Mouse (Mus musculus) liver, embryonic 12.5 days (tissue): ENCODE measurements around the gene Gpank1. TPM values are rescaled to one million over a fixed set of nuclear protein-coding genes. Genes with fewer than 3 reads are reported as not detected.
"Not testable (repeated sequence)": the region's sequence is repeated elsewhere in the genome, so short reads cannot be mapped to it uniquely, and the experiment has no call there.

ENCODE experiments used
- ATAC-seq: fragments of 200-750 bp; cut with Nextera tagmentation; 2 replicates; pipeline ENCODE4 v1.8.0; 2017; ENCODE audit warnings: moderate number of reproducible peaks, mild to moderate bottlenecking, moderate library complexity
- H3K27ac ChIP-seq: fragments of 300-500 bp; sonication (generic); 2 replicates; pipeline ENCODE4 v1.5.1; 2016; ENCODE audit warnings: mild to moderate bottlenecking
- H3K27me3 ChIP-seq: fragments of 300-500 bp; sonication (generic); replicated peaks from 2 replicates; pipeline ENCODE4 v1.6.1; 2016; ENCODE audit warnings: mild to moderate bottlenecking, moderate library complexity
- H3K36me3 ChIP-seq: fragments of 300-500 bp; sonication (generic); 2 replicates; pipeline ENCODE4 v1.6.1; 2016; ENCODE audit warnings: mild to moderate bottlenecking, moderate library complexity
- H3K4me1 ChIP-seq: fragments of 300-500 bp; sonication (generic); 2 replicates; pipeline ENCODE4 v1.6.1; 2016
- H3K4me2 ChIP-seq: fragments of 300-500 bp; sonication (generic); 2 replicates; pipeline ENCODE4 v1.6.1; 2016; ENCODE audit warnings: mild to moderate bottlenecking, moderate library complexity
- H3K4me3 ChIP-seq: fragments of 300-500 bp; sonication (generic); 2 replicates; pipeline ENCODE4 v1.5.1; 2016; ENCODE audit warnings: mild to moderate bottlenecking, moderate library complexity
- H3K9ac ChIP-seq: fragments of 300-500 bp; sonication (generic); 2 replicates; pipeline ENCODE4 v1.6.1; 2016; ENCODE audit warnings: mild to moderate bottlenecking, moderate library complexity
- H3K9me3 ChIP-seq: fragments of 300-500 bp; sonication (generic); replicated peaks from 2 replicates; pipeline ENCODE4 v1.6.1; 2016; ENCODE audit warnings: mild to moderate bottlenecking, moderate library complexity
- WGBS: fragments of 180-500 bp; shearing (Covaris S2); methylation state at CpG from one replicate; pipeline ENCODE4 v1.1.7; 2016; ENCODE audit not compliant: insufficient replicate concordance; 5-methylcytosine and 5-hydroxymethylcytosine counted together
- polyA plus RNA-seq: library from polyadenylated mRNA; unstranded; fragments of >200 nt; fragmentation: Nextera tagmentation; extraction: Ambion mirVana; gene quantifications from 2 replicates; pipeline ENCODE4 v1.2.1, GENCODE M21; 2016

Gpank1 gene
- polyA plus RNA-seq, 1 experiment from 2014 or later, result 19.6 TPM

DNA sequence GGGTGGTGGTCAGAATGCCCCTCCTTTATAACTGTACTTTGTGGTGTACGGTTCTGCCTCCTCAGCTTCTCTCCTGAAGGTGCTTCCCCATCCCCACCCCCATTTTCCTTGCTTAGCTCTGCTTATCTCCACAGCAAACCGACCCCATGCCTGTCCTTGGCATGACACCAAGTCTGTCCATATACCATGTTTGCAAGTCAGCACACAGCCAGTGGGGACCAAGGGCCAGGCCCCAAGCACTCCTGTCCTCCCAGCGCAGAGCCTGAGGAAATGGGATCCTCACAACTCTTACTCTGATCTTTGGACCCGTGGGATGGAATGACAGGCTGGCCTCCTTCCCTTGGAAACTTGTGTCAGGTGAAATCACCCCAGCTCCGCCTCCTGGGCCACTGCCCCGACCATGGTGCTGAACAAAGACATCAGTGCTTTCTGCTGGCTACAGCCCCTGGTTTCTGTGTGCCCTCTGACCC is 18.0 kb upstream of the Gpank1 start:
- peak overlapping the region; percentile 50; the same call in 1 of the 2 replicates for H3K4me2 ChIP-seq
- H3K9me3 ChIP-seq, result no peaks in the 10 kb centered on the region
- peaks cover 58% of the 10 kb centered on the region for H3K36me3 ChIP-seq
- H3K9ac ChIP-seq, result peak overlapping the region; percentile 57
- H3K4me3 ChIP-seq, result no peak overlapping the region
- 54% methylated on average over 6 of the region's 6 CpGs for WGBS
- peaks cover 61% of the 10 kb centered on the region for H3K4me1 ChIP-seq
- no peak for ATAC-seq
- H3K27ac ChIP-seq, result peak overlapping the region; percentile 82
- no peaks in the 10 kb centered on the region for H3K27me3 ChIP-seq

DNA sequence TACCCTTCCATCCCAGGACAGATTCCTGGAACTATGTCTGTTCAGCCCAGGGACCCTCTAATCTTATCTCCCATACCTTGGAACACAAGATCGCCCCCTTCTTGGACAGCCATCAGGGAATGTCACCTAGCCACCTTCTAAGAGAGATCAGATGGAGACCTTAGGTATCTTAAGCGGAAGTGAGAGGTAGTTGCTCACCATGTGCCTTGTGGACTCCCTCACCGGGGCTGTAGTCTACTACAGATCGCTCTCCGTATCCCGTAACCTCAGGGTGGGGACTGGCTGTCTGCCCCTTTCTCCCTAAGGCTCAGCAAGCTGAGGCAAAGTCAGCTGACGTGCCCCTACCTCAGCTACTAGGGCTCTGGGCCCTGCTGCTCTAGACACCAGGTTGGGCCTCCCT is 17.2 kb upstream of the Gpank1 start:
- no peak for ATAC-seq
- no peaks in the 10 kb centered on the region for H3K27me3 ChIP-seq
- peak overlapping the region; percentile 82 for H3K27ac ChIP-seq
- H3K4me2 ChIP-seq, result peak overlapping the region; percentile 50
- no peak overlapping the region for H3K4me3 ChIP-seq
- H3K9me3 ChIP-seq, result no peaks in the 10 kb centered on the region
- peaks cover 55% of the 10 kb centered on the region for H3K4me1 ChIP-seq
- peak overlapping the region; percentile 57 for H3K9ac ChIP-seq
- WGBS, result 67% methylated on average over 7 of the region's 7 CpGs
- peaks cover 50% of the 10 kb centered on the region for H3K36me3 ChIP-seq

- WGBS, result 20% methylated on average over 6 of the region's 6 CpGs
- Histone ChIP-seq H3K36me3 (peaks cover 43% of the 10 kb centered on the region), H3K4me2 (peak overlapping the region; percentile 50), H3K27ac (peak overlapping the region; percentile 82), H3K4me3 (no peak overlapping the region), H3K9me3 (no peaks in the 10 kb centered on the region), H3K27me3 (no peaks in the 10 kb centered on the region), H3K9ac (peak overlapping the region; percentile 57), H3K4me1 (peaks cover 54% of the 10 kb centered on the region)
- ATAC-seq, result peak; percentile 87
Observed at GRCm38 (mm10) chr17:35104754-35105153, 16.5 kb upstream of the Gpank1 start.

GRCm38 (mm10) chr17:35105740-35106389 is 15.4 kb upstream of the Gpank1 start:
- Histone ChIP-seq H3K9ac (peak overlapping the region; percentile 45; the same call in 1 of the 2 replicates), H3K36me3 (peaks cover 32% of the 10 kb centered on the region), H3K27me3 (no peaks in the 10 kb centered on the region), H3K9me3 (no peaks in the 10 kb centered on the region), H3K4me3 (no peak overlapping the region), H3K4me2 (peak overlapping the region; percentile 26), H3K27ac (peak overlapping the region; percentile 82), H3K4me1 (peaks cover 45% of the 10 kb centered on the region)
- no peak; the same call in 1 of the 2 replicates for ATAC-seq
- WGBS, result 25% methylated on average over 13 of the region's 13 CpGs

GRCm38 (mm10) chr17:35106522-35106921 is 14.7 kb upstream of the Gpank1 start:
- Histone ChIP-seq H3K4me2 (no peak overlapping the region), H3K9me3 (no peaks in the 10 kb centered on the region), H3K4me3 (no peak overlapping the region), H3K4me1 (peaks cover 45% of the 10 kb centered on the region), H3K9ac (no peak overlapping the region), H3K36me3 (peaks cover 26% of the 10 kb centered on the region), H3K27me3 (0 out of 2 replicates have a peak, but pooled peaks cover 3% of the 10 kb centered on the region), H3K27ac (no peak overlapping the region)
- ATAC-seq, result no peak
- 70% methylated on average over 3 of the region's 3 CpGs for WGBS

GRCm38 (mm10) chr17:35108097-35108496 is 13.2 kb upstream of the Gpank1 start, which contains the start of gene Ly6g5c:
Ly6g5c (plus strand) TSS chr17:35108279.
- peaks cover 33% of the 10 kb centered on the region for H3K4me1 ChIP-seq
- 0 out of 2 replicates have a peak, but pooled peaks cover 4% of the 10 kb centered on the region for H3K27me3 ChIP-seq
- peaks cover 10% of the 10 kb centered on the region for H3K36me3 ChIP-seq
- H3K4me2 ChIP-seq, result no peak within 1 kb of the TSS
- ATAC-seq, result no peak
- no peak within 1 kb of the TSS for H3K9ac ChIP-seq
- H3K4me3 ChIP-seq, result no peak within 1 kb of the TSS
- no peak within 1 kb of the TSS for H3K27ac ChIP-seq
- 80% methylated on average over 6 of the region's 6 CpGs for WGBS
- no peaks in the 10 kb centered on the region for H3K9me3 ChIP-seq

- H3K9me3 ChIP-seq, result no peaks in the 10 kb centered on the region
- H3K27ac ChIP-seq, result no peak overlapping the region
- H3K4me2 ChIP-seq, result no peak overlapping the region
- H3K27me3 ChIP-seq, result 0 out of 2 replicates have a peak, but pooled peaks cover 4% of the 10 kb centered on the region
- no peak for ATAC-seq
- WGBS, result 68% methylated on average over 9 of the region's 9 CpGs
- H3K36me3 ChIP-seq, result peaks cover 30% of the 10 kb centered on the region
- H3K4me3 ChIP-seq, result no peak overlapping the region
- no peaks in the 10 kb centered on the region for H3K4me1 ChIP-seq
- H3K9ac ChIP-seq, result no peak overlapping the region
Observed at GRCm38 (mm10) chr17:35111774-35112173, 9.5 kb upstream of the Gpank1 start.

GRCm38 (mm10) chr17:35115046-35116019 is 5.9 kb upstream of the Gpank1 start, which contains the start of gene Ly6g5b:
Ly6g5b (minus strand) TSS chr17:35115428.
- H3K4me1 ChIP-seq, result peaks cover 12% of the 10 kb centered on the region
- H3K4me3 ChIP-seq, result no peak within 1 kb of the TSS
- peaks cover 59% of the 10 kb centered on the region for H3K36me3 ChIP-seq
- no peak within 1 kb of the TSS for H3K4me2 ChIP-seq
- H3K9me3 ChIP-seq, result no peaks in the 10 kb centered on the region
- H3K27me3 ChIP-seq, result 0 out of 2 replicates have a peak, but pooled peaks cover 4% of the 10 kb centered on the region
- 77% methylated on average over 8 of the region's 8 CpGs for WGBS
- no peak within 1 kb of the TSS for H3K27ac ChIP-seq
- ATAC-seq, result no peak
- no peak within 1 kb of the TSS for H3K9ac ChIP-seq

DNA sequence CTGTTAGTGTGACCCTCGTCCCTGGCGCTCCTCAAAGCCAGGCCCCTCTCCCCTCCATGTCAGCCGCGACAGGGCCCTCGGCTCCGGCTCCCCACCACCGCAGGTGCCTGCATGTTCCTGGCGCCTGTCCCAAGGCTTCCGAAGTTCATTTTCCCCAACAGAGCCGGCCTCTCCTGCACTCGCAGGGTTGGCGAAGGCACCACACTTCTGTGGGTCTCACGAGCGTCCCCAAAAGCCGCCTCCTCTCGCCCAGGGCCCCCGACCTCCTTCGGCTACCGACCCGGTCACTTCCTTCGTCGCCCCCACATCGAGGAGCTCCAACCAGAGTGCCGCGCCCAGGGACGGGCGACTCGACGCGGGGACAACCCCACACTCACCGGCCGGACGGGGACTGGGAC is 511 bp upstream of the Gpank1 start:
- WGBS, result under 1% methylated on average over 33 of the region's 33 CpGs
- H3K27me3 ChIP-seq, result no peaks in the 10 kb centered on the region
- H3K4me1 ChIP-seq, result peaks cover 40% of the 10 kb centered on the region
- ATAC-seq, result peak; percentile 6
- peak overlapping the region; percentile 89 for H3K4me2 ChIP-seq
- H3K9ac ChIP-seq, result peak overlapping the region; percentile 92
- H3K4me3 ChIP-seq, result peak overlapping the region; percentile 82
- peaks cover 62% of the 10 kb centered on the region for H3K36me3 ChIP-seq
- H3K27ac ChIP-seq, result peak overlapping the region; percentile 64
- no peaks in the 10 kb centered on the region for H3K9me3 ChIP-seq

- Histone ChIP-seq H3K36me3 (peaks cover 53% of the 10 kb centered on the region), H3K4me1 (peaks cover 47% of the 10 kb centered on the region), H3K4me2 (peak within 1 kb of the TSS; percentile 89), H3K27me3 (no peaks in the 10 kb centered on the region), H3K9ac (peak within 1 kb of the TSS; percentile 92), H3K4me3 (peak within 1 kb of the TSS; percentile 82), H3K9me3 (no peaks in the 10 kb centered on the region), H3K27ac (peak within 1 kb of the TSS; percentile 96)
- ATAC-seq, result no peak
- WGBS, result under 1% methylated on average over 19 of the region's 19 CpGs
Observed at GRCm38 (mm10) chr17:35121871-35122303, 632 bp downstream of the Gpank1 start, which contains the start of gene Csnk2b. Csnk2b (minus strand) TSS chr17:35122053.

DNA sequence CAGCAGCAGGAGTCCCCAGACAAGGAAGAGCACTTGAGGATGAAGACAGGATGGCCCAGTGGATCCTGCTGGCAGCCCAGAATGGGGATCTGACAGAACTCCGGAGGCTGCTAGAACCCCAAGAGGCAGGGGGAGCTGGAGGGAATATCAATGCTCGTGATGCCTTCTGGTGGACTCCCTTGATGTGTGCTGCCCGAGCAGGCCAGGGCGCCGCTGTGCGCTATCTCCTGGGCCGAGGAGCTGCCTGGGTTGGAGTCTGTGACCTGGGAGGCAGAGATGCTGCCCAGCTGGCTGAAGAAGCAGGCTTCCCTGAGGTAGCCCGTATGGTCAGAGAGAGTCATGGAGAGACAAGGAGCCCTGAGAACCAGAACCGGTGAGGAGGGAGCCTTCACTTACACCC is 2.0 kb downstream of the Gpank1 start:
- not testable (repeated sequence) for H3K9me3 ChIP-seq, H3K4me2 ChIP-seq, H3K4me3 ChIP-seq, ATAC-seq, H3K27ac ChIP-seq, H3K9ac ChIP-seq, H3K27me3 ChIP-seq
- Histone ChIP-seq H3K36me3 (peaks cover 51% of the 10 kb centered on the region), H3K4me1 (peaks cover 58% of the 10 kb centered on the region)
- WGBS, result 83% methylated on average over 9 of the region's 9 CpGs
